Mouse (Mus musculus): ENCODE measurements around the gene Olfr362. TPM values are rescaled to one million over a fixed set of nuclear protein-coding genes. Genes with fewer than 3 reads are reported as not detected.
"Not testable (repeated sequence)": the region's sequence is repeated elsewhere in the genome, so short reads cannot be mapped to it uniquely, and the experiment has no call there.

Olfr362 gene
- polyA plus RNA-seq (2012; rRNA removed) (not detected in 2 replicates), polyA plus RNA-seq (2014; fragmentation: Nextera tagmentation; extraction: Ambion mirVana) (not detected in 2 replicates)

GRCm38 (mm10) chr2:37117810-37118209 is at the start of gene Olfr362:
Olfr362 (minus strand) TSS chr2:37117910.
- no peak for TF ChIP-seq EP300 (IDR thresholded peaks at IDR 0.05; ENCODE audit: low read depth)
- Histone ChIP-seq H3K27me3 (ENCODE audit: control insufficient read depth, insufficient read depth, low read length) (no peaks in the 10 kb centered on the region), H3K4me2 (ENCODE audit: low read depth) (no peak within 1 kb of the TSS), H3K9me3 (ENCODE audit: control insufficient read depth, low read length) (no peaks in the 10 kb centered on the region), H3K36me3 (replicated peaks; ENCODE audit: control insufficient read depth, insufficient read depth, low read depth) (no peaks in the 10 kb centered on the region), H3K27ac (no peak within 1 kb of the TSS), H3K4me3 (ENCODE audit: insufficient read depth in 1 of 2, low read depth in 2 of 2, low read length in 2 of 2) (no peak within 1 kb of the TSS), H3K4me1 (replicated peaks; ENCODE audit: control insufficient read depth in 2 of 2, insufficient read depth in 2 of 2, low read length in 1 of 2) (no peaks in the 10 kb centered on the region), H3K9ac (replicated peaks) (no peak within 1 kb of the TSS)
- ATAC-seq (ENCODE audit: insufficient read depth) (no peak), DNase-seq (ENCODE audit: low read depth in 3 of 3, low spot score in 3 of 3) (no peak)
- WGBS (ENCODE audit: insufficient replicate concordance): 59% methylated on average over 1 of the region's 1 CpGs

DNA sequence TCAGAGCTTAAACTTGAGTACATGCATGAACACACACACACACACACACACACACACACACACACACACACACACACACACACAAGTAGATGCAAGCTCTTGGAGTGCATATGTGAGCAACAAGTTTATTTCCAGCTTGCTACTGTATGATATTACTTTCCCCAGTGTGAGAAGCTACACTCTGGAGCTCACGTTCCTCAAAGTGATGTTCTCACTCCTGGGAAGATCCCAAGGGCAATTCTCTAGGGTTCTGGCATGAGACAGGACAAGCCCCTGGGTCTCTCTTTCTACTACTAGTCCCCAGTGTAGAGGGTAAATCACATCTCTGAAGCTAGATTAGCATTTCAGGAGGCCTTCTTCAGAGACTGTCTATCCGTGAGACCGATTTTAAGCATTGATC is 21.3 kb upstream of the Olfr362 start, which contains the start of gene Olfr364-ps1:
TSS of gene Olfr364-ps1 (plus strand) at position 301 of the 400 bp plus-strand sequence.
- Histone ChIP-seq H3K4me3 (ENCODE audit: insufficient read depth in 1 of 2, low read depth in 2 of 2, low read length in 2 of 2) (no peak within 1 kb of the TSS), H3K9me3 (ENCODE audit: control insufficient read depth, low read length) (no peaks in the 10 kb centered on the region), H3K9ac (replicated peaks) (no peak within 1 kb of the TSS), H3K27me3 (ENCODE audit: control insufficient read depth, insufficient read depth, low read length) (no peaks in the 10 kb centered on the region), H3K36me3 (replicated peaks; ENCODE audit: control insufficient read depth, insufficient read depth, low read depth) (no peaks in the 10 kb centered on the region), H3K27ac (no peak within 1 kb of the TSS), H3K4me1 (replicated peaks; ENCODE audit: control insufficient read depth in 2 of 2, insufficient read depth in 2 of 2, low read length in 1 of 2) (no peaks in the 10 kb centered on the region), H3K4me2 (ENCODE audit: low read depth) (no peak within 1 kb of the TSS)
- WGBS (ENCODE audit: insufficient replicate concordance): 59% methylated on average over 3 of the region's 3 CpGs
- DNase-seq (ENCODE audit: low read depth in 3 of 3, low spot score in 3 of 3): no peak
- ATAC-seq (ENCODE audit: insufficient read depth): no peak
- TF ChIP-seq CTCF (IDR thresholded peaks at IDR 0.05; ENCODE audit: low read depth) (no peak), EP300 (IDR thresholded peaks at IDR 0.05; ENCODE audit: low read depth) (no peak)

DNA sequence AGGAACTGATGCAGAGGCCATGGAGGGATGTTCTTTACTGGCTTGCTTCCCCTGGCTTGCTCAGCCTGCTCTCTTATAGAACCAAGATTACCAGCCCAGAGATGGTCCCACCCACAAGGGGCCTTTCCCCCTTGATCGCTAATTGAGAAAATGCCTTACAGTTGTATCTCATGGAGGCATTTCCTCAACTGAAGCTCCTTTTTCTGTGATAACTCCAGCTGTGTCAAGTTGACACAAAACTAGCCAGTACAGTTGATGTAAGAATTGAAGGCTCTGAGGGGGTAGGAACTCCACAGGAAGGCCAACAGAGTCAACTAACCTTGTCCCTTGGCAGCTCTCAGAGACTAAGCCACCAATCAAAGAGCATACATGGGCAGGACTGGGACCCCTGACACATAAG is 28.5 kb downstream of the Olfr362 start, which contains the start of gene Olfr361:
TSS of gene Olfr361 (minus strand) at position 101 of the 400 bp plus-strand sequence.
- H3K27ac ChIP-seq; H3K27me3 ChIP-seq (ENCODE audit: control insufficient read depth, insufficient read depth, low read length); DNase-seq (ENCODE audit: low read depth in 3 of 3, low spot score in 3 of 3); H3K4me2 ChIP-seq (ENCODE audit: low read depth); H3K4me3 ChIP-seq (ENCODE audit: insufficient read depth in 1 of 2, low read depth in 2 of 2, low read length in 2 of 2); H3K36me3 ChIP-seq (replicated peaks; ENCODE audit: control insufficient read depth, insufficient read depth, low read depth); H3K9me3 ChIP-seq (ENCODE audit: control insufficient read depth, low read length); ATAC-seq (ENCODE audit: insufficient read depth); H3K9ac ChIP-seq (replicated peaks); H3K4me1 ChIP-seq (replicated peaks; ENCODE audit: control insufficient read depth in 2 of 2, insufficient read depth in 2 of 2, low read length in 1 of 2): not testable (repeated sequence)
- WGBS (ENCODE audit: insufficient replicate concordance): 33% methylated on average over 1 of the region's 1 CpGs

GRCm38 (mm10) chr2:37065446-37065845 is 52.3 kb downstream of the Olfr362 start, which contains the start of gene Olfr360:
Olfr360 (plus strand) TSS chr2:37065746.
- no peak within 1 kb of the TSS for H3K27ac ChIP-seq
- TF ChIP-seq EP300 (IDR thresholded peaks at IDR 0.05; ENCODE audit: low read depth): no peak
- no peak for TF ChIP-seq CTCF (IDR thresholded peaks at IDR 0.05; ENCODE audit: low read depth)
- no peaks in the 10 kb centered on the region for H3K36me3 ChIP-seq (replicated peaks; ENCODE audit: control insufficient read depth, insufficient read depth, low read depth)
- no peak within 1 kb of the TSS for H3K9ac ChIP-seq (replicated peaks)
- ATAC-seq (ENCODE audit: insufficient read depth) (no peak), DNase-seq (ENCODE audit: low read depth in 3 of 3, low spot score in 3 of 3) (no peak)
- H3K27me3 ChIP-seq (ENCODE audit: control insufficient read depth, insufficient read depth, low read length): no peaks in the 10 kb centered on the region
- no peak within 1 kb of the TSS for H3K4me2 ChIP-seq (ENCODE audit: low read depth)
- no peak within 1 kb of the TSS for H3K4me3 ChIP-seq (ENCODE audit: insufficient read depth in 1 of 2, low read depth in 2 of 2, low read length in 2 of 2)
- no peaks in the 10 kb centered on the region for H3K9me3 ChIP-seq (ENCODE audit: control insufficient read depth, low read length)
- no peaks in the 10 kb centered on the region for H3K4me1 ChIP-seq (replicated peaks; ENCODE audit: control insufficient read depth in 2 of 2, insufficient read depth in 2 of 2, low read length in 1 of 2)

Other genes with a start within 250 kb of the Olfr362 start
- not detected in 2 replicates for gene Olfr352, start 249.4 kb downstream of the Olfr362 start, polyA plus RNA-seq (2012; rRNA removed)
- gene Olfr352, start 249.4 kb downstream of the Olfr362 start, polyA plus RNA-seq (2014; fragmentation: Nextera tagmentation; extraction: Ambion mirVana): not detected in 2 replicates
- not detected in 2 replicates for gene Olfr353, start 225.0 kb downstream of the Olfr362 start, polyA plus RNA-seq (2012; rRNA removed)
- gene Olfr353, start 225.0 kb downstream of the Olfr362 start, polyA plus RNA-seq (2014; fragmentation: Nextera tagmentation; extraction: Ambion mirVana): not detected in 2 replicates
- not detected in 2 replicates for gene Olfr354, start 212.2 kb downstream of the Olfr362 start, polyA plus RNA-seq (2012; rRNA removed)
- gene Olfr354, start 212.2 kb downstream of the Olfr362 start, polyA plus RNA-seq (2014; fragmentation: Nextera tagmentation; extraction: Ambion mirVana): not detected in 2 replicates
- not detected in 2 replicates for gene Olfr355, start 189.0 kb downstream of the Olfr362 start, polyA plus RNA-seq (2012; rRNA removed)
- gene Olfr355, start 189.0 kb downstream of the Olfr362 start, polyA plus RNA-seq (2014; fragmentation: Nextera tagmentation; extraction: Ambion mirVana): not detected in 2 replicates
- gene Olfr356, start 180.8 kb downstream of the Olfr362 start, polyA plus RNA-seq (2012; rRNA removed): not detected in 2 replicates
- gene Olfr356, start 180.8 kb downstream of the Olfr362 start, polyA plus RNA-seq (2014; fragmentation: Nextera tagmentation; extraction: Ambion mirVana): not detected in 2 replicates
- gene Olfr357, start 124.1 kb downstream of the Olfr362 start, polyA plus RNA-seq (2012; rRNA removed): not detected in 2 replicates
- gene Olfr357, start 124.1 kb downstream of the Olfr362 start, polyA plus RNA-seq (2014; fragmentation: Nextera tagmentation; extraction: Ambion mirVana): not detected in 2 replicates
- gene Olfr358, start 108.6 kb downstream of the Olfr362 start, polyA plus RNA-seq (2012; rRNA removed): not detected in 2 replicates
- gene Olfr358, start 108.6 kb downstream of the Olfr362 start, polyA plus RNA-seq (2014; fragmentation: Nextera tagmentation; extraction: Ambion mirVana): not detected in 2 replicates
- gene Olfr360, start 52.2 kb downstream of the Olfr362 start, polyA plus RNA-seq (2012; rRNA removed): not detected in 2 replicates
- gene Olfr360, start 52.2 kb downstream of the Olfr362 start, polyA plus RNA-seq (2014; fragmentation: Nextera tagmentation; extraction: Ambion mirVana): not detected in 2 replicates
- not detected in 2 replicates for gene Olfr361, start 28.6 kb downstream of the Olfr362 start, polyA plus RNA-seq (2012; rRNA removed)
- not detected in 2 replicates for gene Olfr361, start 28.6 kb downstream of the Olfr362 start, polyA plus RNA-seq (2014; fragmentation: Nextera tagmentation; extraction: Ambion mirVana)
- not detected in 2 replicates for gene Olfr364-ps1, start 21.4 kb upstream of the Olfr362 start, polyA plus RNA-seq (2012; rRNA removed)
- gene Olfr364-ps1, start 21.4 kb upstream of the Olfr362 start, polyA plus RNA-seq (2014; fragmentation: Nextera tagmentation; extraction: Ambion mirVana): not detected in 2 replicates
- gene Olfr365, start 70.3 kb upstream of the Olfr362 start, polyA plus RNA-seq (2012; rRNA removed): not detected in 2 replicates
- not detected in 2 replicates for gene Olfr365, start 70.3 kb upstream of the Olfr362 start, polyA plus RNA-seq (2014; fragmentation: Nextera tagmentation; extraction: Ambion mirVana)
- not detected in 2 replicates for gene Olfr366, start 93.7 kb upstream of the Olfr362 start, polyA plus RNA-seq (2012; rRNA removed)
- gene Olfr366, start 93.7 kb upstream of the Olfr362 start, polyA plus RNA-seq (2014; fragmentation: Nextera tagmentation; extraction: Ambion mirVana): not detected in 2 replicates
- not detected in 2 replicates for gene Olfr368, start 208.6 kb upstream of the Olfr362 start, polyA plus RNA-seq (2012; rRNA removed)
- not detected in 2 replicates for gene Olfr368, start 208.6 kb upstream of the Olfr362 start, polyA plus RNA-seq (2014; fragmentation: Nextera tagmentation; extraction: Ambion mirVana)
- gene Pdcl, start 241.4 kb upstream of the Olfr362 start, polyA plus RNA-seq (2012; rRNA removed): 4.2 and 5.8 TPM in 2 replicates
- gene Pdcl, start 241.4 kb upstream of the Olfr362 start, polyA plus RNA-seq (2014; fragmentation: Nextera tagmentation; extraction: Ambion mirVana): 10.2 and 11.3 TPM in 2 replicates